16 mouse cellular contexts compared by ENCODE assay signal in the genomic region with DNA sequence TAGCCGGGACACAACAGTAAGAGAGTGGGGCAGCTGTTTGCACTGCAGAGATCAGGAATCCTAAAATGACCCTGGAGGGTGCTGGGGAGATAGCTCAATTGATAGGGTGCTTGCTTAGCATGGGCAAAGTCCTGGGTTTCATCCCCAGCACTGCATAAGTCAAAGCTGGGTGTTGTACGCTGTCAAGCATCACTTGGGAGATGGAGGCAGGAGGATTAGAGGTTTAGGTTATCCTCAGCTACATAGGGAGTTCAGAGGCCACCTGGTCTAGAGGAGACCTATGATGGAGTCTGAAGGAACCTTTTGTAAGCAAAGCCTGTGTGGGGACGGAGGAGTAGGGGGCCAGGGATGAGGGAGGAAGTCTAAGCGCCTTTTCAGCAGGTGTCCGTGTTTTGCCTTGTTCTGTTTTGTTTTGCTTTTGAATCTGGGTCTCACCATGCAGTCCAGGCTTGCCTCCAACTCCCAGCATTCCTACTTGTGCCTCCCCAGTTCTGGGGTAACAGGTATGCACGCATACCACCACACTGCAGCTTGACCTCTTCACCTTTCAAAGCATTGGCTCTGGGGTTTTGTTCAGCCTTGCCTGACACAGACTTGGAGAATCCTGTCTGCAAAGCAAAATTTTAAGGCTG. TPM values are rescaled to one million over a fixed set of nuclear protein-coding genes. Genes with fewer than 3 reads are reported as not detected.
DNase-seq lines count a peak whose midpoint lies in the region; ATAC-seq and TF ChIP-seq lines count a peak whose summit lies in the region.
"Had no signal": no experiment of that assay in that cellular context is flagged by ENCODE, and none has a peak within 500 bp of the region (broad histone marks: within the 10 kb centered on the region; RNA-seq: fewer than 3 reads in every experiment).

No protein-coding gene starts in this region.

- H3K27me3 ChIP-seq in heart, embryonic 15.5 days: no peaks in the 10 kb centered on the region
- no peaks in the 10 kb centered on the region for H3K27me3 ChIP-seq in stomach, postnatal 0 days (ENCODE audit: control insufficient read depth, insufficient read depth, low read length)
- H3K27me3 ChIP-seq in intestine, embryonic 15.5 days (replicated peaks): no peaks in the 10 kb centered on the region
- H3K27me3 ChIP-seq: embryonic facial prominence, embryonic 15.5 days had no signal

- 64% methylated on average over 6 of the region's 6 CpGs for WGBS in heart, embryonic 15.5 days
- WGBS in macrophage (ENCODE audit: missing documents): 15% methylated on average over 4 of the region's 6 CpGs
- WGBS in stomach, postnatal 0 days: 60% methylated on average over 6 of the region's 6 CpGs
- 72% methylated on average over 6 of the region's 6 CpGs for WGBS in intestine, embryonic 15.5 days

- peak overlapping the region; percentile 13; the same call in 1 of the 2 replicates for H3K4me2 ChIP-seq in heart, embryonic 15.5 days
- peak overlapping the region; percentile 23; the same call in 1 of the 2 replicates for H3K4me2 ChIP-seq in stomach, postnatal 0 days (replicated peaks; ENCODE audit: low read depth)
- H3K4me2 ChIP-seq in intestine, embryonic 15.5 days (replicated peaks): no peak overlapping the region
- H3K4me2 ChIP-seq: embryonic facial prominence, embryonic 15.5 days had no signal

- H3K27ac ChIP-seq in heart, embryonic 15.5 days: no peak overlapping the region
- peak overlapping the region; percentile 41 for H3K27ac ChIP-seq in macrophage
- H3K27ac ChIP-seq in stomach, postnatal 0 days (replicated peaks): peak overlapping the region; percentile 81
- H3K27ac ChIP-seq in intestine, embryonic 15.5 days: no peak overlapping the region
- H3K27ac ChIP-seq: embryonic facial prominence, embryonic 15.5 days; hindbrain, embryonic 10.5 days had no signal

- H3K9ac ChIP-seq in heart, embryonic 15.5 days: no peak overlapping the region
- H3K9ac ChIP-seq in stomach, postnatal 0 days (ENCODE audit: low read length): no peak overlapping the region
- H3K9ac ChIP-seq in intestine, embryonic 15.5 days: no peak overlapping the region
- H3K9ac ChIP-seq: embryonic facial prominence, embryonic 15.5 days had no signal

- no peaks in the 10 kb centered on the region for H3K4me1 ChIP-seq in heart, embryonic 15.5 days (replicated peaks)
- no peaks in the 10 kb centered on the region for H3K4me1 ChIP-seq in stomach, postnatal 0 days (replicated peaks; ENCODE audit: control insufficient read depth, insufficient read depth)
- peaks cover 12% of the 10 kb centered on the region for H3K4me1 ChIP-seq in intestine, embryonic 15.5 days (replicated peaks)
- H3K4me1 ChIP-seq: embryonic facial prominence, embryonic 15.5 days; hindbrain, embryonic 10.5 days had no signal

- no peak for ATAC-seq in heart, embryonic 15.5 days (replicated peaks; ENCODE audit: insufficient number of reproducible peaks, insufficient read depth, low FRiP score, low read depth)
- ATAC-seq in stomach, postnatal 0 days (ENCODE audit: low FRiP score, low TSS enrichment): no peak
- no peak for ATAC-seq in intestine, embryonic 15.5 days
- ATAC-seq: forebrain, embryonic 16.5 days had no signal

- no peak for TF ChIP-seq CTCF in stomach, postnatal 0 days (IDR thresholded peaks at IDR 0.05; ENCODE audit: low read depth)

- H3K4me3 ChIP-seq in heart, embryonic 15.5 days: peak overlapping the region; percentile 10
- peak overlapping the region; percentile 7; the same call in 1 of the 2 replicates for H3K4me3 ChIP-seq in macrophage (ENCODE audit: inconsistent target)
- H3K4me3 ChIP-seq in stomach, postnatal 0 days (ENCODE audit: low read depth, low read length): no peak overlapping the region
- H3K4me3 ChIP-seq in intestine, embryonic 15.5 days (replicated peaks): no peak overlapping the region
- H3K4me3 ChIP-seq: embryonic facial prominence, embryonic 15.5 days; hindbrain, embryonic 10.5 days had no signal

- no peak for DNase-seq in heart, adult 8-10 months (ENCODE audit: low spot score)
- peak; percentile 47 for DNase-seq in R1 (ENCODE audit: low read depth, low spot score)
- no peak for DNase-seq in stomach, postnatal 0 days (ENCODE audit: low spot score)
- DNase-seq in layer of hippocampus, adult 11-12 months (ENCODE audit: low spot score): no peak
- no peak for DNase-seq in yolk sac, embryonic 10.5 days (ENCODE audit: low spot score)
- DNase-seq: adrenal gland, adult 2 months; cerebellum, postnatal 36 days; kidney, adult 11 months; right cerebral cortex, postnatal 25 days had no signal

- no peaks in the 10 kb centered on the region for H3K9me3 ChIP-seq in heart, embryonic 15.5 days (replicated peaks)
- no peaks in the 10 kb centered on the region for H3K9me3 ChIP-seq in stomach, postnatal 0 days (ENCODE audit: control insufficient read depth, low read length)
- H3K9me3 ChIP-seq in intestine, embryonic 15.5 days: no peaks in the 10 kb centered on the region
- H3K9me3 ChIP-seq: embryonic facial prominence, embryonic 15.5 days; hindbrain, embryonic 10.5 days had no signal

- no peaks in the 10 kb centered on the region for H3K36me3 ChIP-seq in heart, embryonic 15.5 days
- H3K36me3 ChIP-seq in macrophage (ENCODE audit: inconsistent target): no peaks in the 10 kb centered on the region
- no peaks in the 10 kb centered on the region for H3K36me3 ChIP-seq in stomach, postnatal 0 days (ENCODE audit: control insufficient read depth, insufficient read depth, low read length)
- no peaks in the 10 kb centered on the region for H3K36me3 ChIP-seq in intestine, embryonic 15.5 days
- H3K36me3 ChIP-seq: embryonic facial prominence, embryonic 15.5 days; hindbrain, embryonic 10.5 days had no signal

- no peak for TF ChIP-seq EP300 in stomach, postnatal 0 days (optimal IDR thresholded peaks at IDR 0.05)

- no peaks in the 10 kb centered on the region for H3K79me2 ChIP-seq in macrophage (ENCODE audit: inconsistent target)

RNA-seq across cellular contexts. Expression of gene A430078G23Rik, which starts 0.7 kb away (rescaled TPM):
- 0.10 and 1.1 TPM in 2 replicates for polyA plus RNA-seq in heart, embryonic 15.5 days (2015; fragmentation: Nextera tagmentation; extraction: Ambion mirVana)
- total RNA-seq in heart, adult 8-10 months (2022): 1 to 10 TPM in 1 of 4 experiments, under 1 TPM in 3; 0.19 to 1.5 (median 0.33) TPM
- 1 to 10 TPM in 8 of 26 experiments, under 1 TPM in 10, not detected in 8; 0.48 to 2.7 (median 0.95) TPM for total RNA-seq in macrophage (2018; cell fraction: chromatin; rRNA removed)
- under 1 TPM; 0.06 to 0.66 (median 0.37) TPM for total RNA-seq in macrophage (2018; cell fraction: cytosol; rRNA removed)
- total RNA-seq in macrophage (2018; cell fraction: nucleus; rRNA removed): 1 to 10 TPM in 16 of 26 experiments, under 1 TPM in 7, not detected in 3; 0.24 to 3.3 (median 1.1) TPM
- 0.19 to 0.32 TPM in 2 of 3 replicates, not detected in the other for polyA plus RNA-seq in macrophage (2018)
- 0.51 and 0.63 TPM in 2 replicates for polyA plus RNA-seq in stomach, postnatal 0 days (2015; fragmentation: Nextera tagmentation; extraction: Ambion mirVana)
- 0.19 and 0.21 TPM in 2 replicates for polyA plus RNA-seq in intestine, embryonic 15.5 days (2015; fragmentation: Nextera tagmentation; extraction: Ambion mirVana)
- total RNA-seq: left cerebral cortex, postnatal 14 days had no signal
- polyA plus RNA-seq: adrenal gland, adult 2 months; hindbrain, embryonic 10.5 days had no signal

RNA-seq across cellular contexts. Expression of gene Arhgef18, which starts 38.9 kb away (rescaled TPM):
- polyA plus RNA-seq in heart, embryonic 15.5 days (2015; fragmentation: Nextera tagmentation; extraction: Ambion mirVana): 4.1 and 6.0 TPM in 2 replicates
- 10 to 100 TPM; 15.0 to 17.4 (median 15.8) TPM for total RNA-seq in heart, adult 8-10 months (2022)
- total RNA-seq in macrophage (2018; cell fraction: chromatin; rRNA removed): 10 to 100 TPM in 7 of 26 experiments, 1 to 10 TPM in 19; 1.1 to 15.7 (median 8.8) TPM
- total RNA-seq in macrophage (2018; cell fraction: cytosol; rRNA removed): 1 to 10 TPM; 1.3 to 4.4 (median 3.4) TPM
- 1 to 10 TPM; 2.0 to 9.8 (median 6.2) TPM for total RNA-seq in macrophage (2018; cell fraction: nucleus; rRNA removed)
- 2.2 to 3.5 TPM (median 2.2 TPM) in 3 replicates for polyA plus RNA-seq in macrophage (2018)
- polyA plus RNA-seq in stomach, postnatal 0 days (2015; fragmentation: Nextera tagmentation; extraction: Ambion mirVana): 5.5 TPM in 2 replicates
- polyA plus RNA-seq in intestine, embryonic 15.5 days (2015; fragmentation: Nextera tagmentation; extraction: Ambion mirVana): 6.6 and 7.0 TPM in 2 replicates

Comparison
In these comparisons a context has a peak if more than half of its experiments do, and no peak if none do; other contexts are left out.
1. H3K27ac ChIP-seq: peak in macrophage (single experiment) and stomach, postnatal 0 days (single experiment); none in heart, embryonic 15.5 days (single experiment) and intestine, embryonic 15.5 days (single experiment).
2. H3K4me3 ChIP-seq: peak in heart, embryonic 15.5 days (single experiment) and macrophage (single experiment); none in stomach, postnatal 0 days (single experiment) and intestine, embryonic 15.5 days (single experiment).